Mouse (Mus musculus): Measurements from ENCODE around the gene Olfr690. TPM values are rescaled to one million over a fixed set of nuclear protein-coding genes. Genes with fewer than 3 reads are reported as not detected.
"Not testable (repeated sequence)": the region's sequence is repeated elsewhere in the genome, so short reads cannot be mapped to it uniquely, and the experiment has no call there.

Olfr690 gene
- polyA plus RNA-seq (2016; fragmentation: Nextera tagmentation; extraction: Ambion mirVana), result not detected in 2 replicates

DNA sequence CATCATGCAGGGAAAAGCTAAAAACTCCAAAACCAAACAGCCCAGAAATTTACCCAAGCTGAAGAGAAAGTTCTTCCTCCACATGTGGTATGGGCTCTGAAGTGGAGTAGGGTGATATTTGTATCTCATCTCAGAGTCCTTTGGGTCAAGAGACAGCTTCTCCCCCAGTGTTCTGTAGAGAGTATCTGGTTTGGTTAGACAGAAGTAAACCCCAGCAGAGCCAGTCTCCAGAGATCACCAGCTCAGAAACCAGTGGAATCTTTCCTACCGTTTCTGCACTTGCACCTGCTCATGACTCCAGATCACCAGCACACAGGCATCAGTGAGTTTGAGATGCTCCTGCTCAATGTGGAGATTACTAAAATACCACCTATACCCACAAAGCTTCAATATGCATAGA lies at the start of gene Olfr690:
Gene Olfr690, minus strand, starts transcription at position 101 of the 400 bp plus-strand sequence.
- WGBS, result 87% methylated on average over 1 of the region's 1 CpGs
- Histone ChIP-seq H3K36me3 (no peaks in the 10 kb centered on the region), H3K27me3 (ENCODE audit: insufficient read depth, poor library complexity, severe bottlenecking) (no peaks in the 10 kb centered on the region), H3K9me3 (no peaks in the 10 kb centered on the region), H3K4me1 (replicated peaks) (no peaks in the 10 kb centered on the region), H3K4me3 (no peak within 1 kb of the TSS), H3K27ac (no peak within 1 kb of the TSS)
- DNase-seq (ENCODE audit: low spot score), result no peak

DNA sequence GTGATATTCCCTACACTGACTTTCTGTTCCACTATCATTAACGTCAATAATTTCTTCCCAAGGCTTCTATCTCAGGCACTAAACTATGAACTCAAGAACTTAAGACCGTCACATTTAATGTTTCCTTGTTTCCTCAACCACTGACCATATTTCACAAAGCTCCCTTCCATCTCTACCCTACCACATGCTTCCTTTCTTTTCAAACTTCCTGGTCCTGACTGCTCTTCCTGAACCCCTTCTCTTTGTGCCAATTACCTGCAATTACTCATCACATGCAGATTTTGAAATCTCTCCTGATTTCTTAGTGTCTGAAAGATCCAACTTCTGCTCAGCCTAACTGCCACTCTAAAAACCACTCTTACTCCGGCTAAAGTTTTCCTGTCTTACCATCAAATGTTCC lies 46.4 kb upstream of the Olfr690 start:
- no peaks in the 10 kb centered on the region for H3K9me3 ChIP-seq
- H3K4me3 ChIP-seq, result no peak overlapping the region
- no peaks in the 10 kb centered on the region for H3K27me3 ChIP-seq (ENCODE audit: insufficient read depth, poor library complexity, severe bottlenecking)
- no peaks in the 10 kb centered on the region for H3K4me1 ChIP-seq (replicated peaks)
- 92% methylated on average over 3 of the region's 3 CpGs for WGBS
- H3K36me3 ChIP-seq, result peaks cover 100% of the 10 kb centered on the region
- no peak overlapping the region for H3K27ac ChIP-seq
- DNase-seq (ENCODE audit: low spot score), result no peak

DNA sequence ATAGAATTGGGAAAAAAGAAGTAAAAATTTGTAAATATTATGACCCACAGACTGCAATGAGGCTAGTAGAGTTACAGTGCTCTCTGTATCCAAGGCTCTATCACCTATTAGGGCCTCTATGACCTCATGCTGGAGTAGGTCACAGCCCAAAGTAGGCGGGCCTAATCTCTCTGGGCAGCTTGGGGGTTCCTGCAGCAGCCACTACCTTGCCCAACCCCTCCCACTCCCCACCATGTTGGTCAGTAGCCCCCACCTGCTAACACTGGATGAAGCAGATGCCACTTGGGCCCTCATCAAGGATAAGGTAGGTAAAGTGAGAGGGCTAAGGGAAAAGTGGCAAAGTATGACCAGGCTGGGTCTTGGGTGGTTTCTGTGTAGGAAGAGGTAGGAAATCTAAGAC lies 41.0 kb upstream of the Olfr690 start, which contains the start of gene Gm5901:
Gene Gm5901, plus strand, starts transcription at position 173 of the 400 bp plus-strand sequence.
- Histone ChIP-seq H3K4me3 (no peak within 1 kb of the TSS), H3K9me3 (no peaks in the 10 kb centered on the region), H3K27ac (no peak within 1 kb of the TSS), H3K36me3 (peaks cover 82% of the 10 kb centered on the region), H3K4me1 (replicated peaks) (no peaks in the 10 kb centered on the region), H3K27me3 (ENCODE audit: insufficient read depth, poor library complexity, severe bottlenecking) (no peaks in the 10 kb centered on the region)
- WGBS, result 91% methylated on average over 1 of the region's 1 CpGs
- DNase-seq (ENCODE audit: low spot score), result no peak

DNA sequence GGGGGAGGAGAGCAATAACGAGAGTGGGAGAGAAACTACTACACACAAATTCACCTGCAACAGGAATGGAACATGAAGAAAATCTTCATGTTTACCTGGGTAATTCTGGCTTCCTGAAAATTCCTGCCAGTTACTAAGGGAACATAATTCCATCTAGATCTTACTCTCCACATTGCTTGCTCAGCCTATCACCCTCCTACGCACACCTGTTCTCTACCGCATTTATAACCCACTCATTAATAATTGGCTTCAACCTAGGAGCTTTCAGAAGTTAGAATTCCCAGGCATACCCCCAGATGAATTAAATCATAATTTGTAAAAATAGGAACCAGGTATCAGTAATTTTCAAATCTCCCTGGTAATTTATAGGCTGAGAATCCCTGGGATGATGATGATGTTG lies 40.1 kb upstream of the Olfr690 start:
- Histone ChIP-seq H3K27ac (no peak overlapping the region), H3K9me3 (no peaks in the 10 kb centered on the region), H3K4me1 (replicated peaks) (no peaks in the 10 kb centered on the region), H3K36me3 (peaks cover 73% of the 10 kb centered on the region), H3K4me3 (no peak overlapping the region), H3K27me3 (ENCODE audit: insufficient read depth, poor library complexity, severe bottlenecking) (no peaks in the 10 kb centered on the region)
- no peak for DNase-seq (ENCODE audit: low spot score)
- 95% methylated on average over 3 of the region's 3 CpGs for WGBS

DNA sequence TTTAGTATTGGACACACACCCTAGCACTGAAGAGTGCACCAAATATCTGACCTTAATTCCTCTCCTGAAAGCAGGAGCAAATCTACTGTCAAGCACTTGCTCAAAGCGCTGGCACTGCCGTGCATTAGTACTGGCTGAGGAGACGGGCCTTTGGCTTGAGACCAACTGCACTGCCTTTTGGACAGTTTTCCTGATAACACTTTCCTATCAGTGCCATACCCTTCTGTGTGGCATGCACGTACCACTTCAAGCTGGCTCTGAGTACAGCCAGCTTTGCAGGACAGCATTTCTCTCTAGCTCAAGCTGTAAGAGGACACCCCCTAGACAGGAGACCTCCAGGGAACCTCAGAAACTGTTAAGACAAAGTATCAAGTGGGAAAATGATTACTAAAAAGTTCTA lies 39.6 kb upstream of the Olfr690 start:
- Histone ChIP-seq H3K27ac (no peak overlapping the region), H3K36me3 (peaks cover 69% of the 10 kb centered on the region), H3K9me3 (no peaks in the 10 kb centered on the region), H3K4me1 (replicated peaks) (no peaks in the 10 kb centered on the region), H3K27me3 (ENCODE audit: insufficient read depth, poor library complexity, severe bottlenecking) (no peaks in the 10 kb centered on the region), H3K4me3 (no peak overlapping the region)
- WGBS, result 92% methylated on average over 4 of the region's 4 CpGs
- DNase-seq (ENCODE audit: low spot score), result no peak

DNA sequence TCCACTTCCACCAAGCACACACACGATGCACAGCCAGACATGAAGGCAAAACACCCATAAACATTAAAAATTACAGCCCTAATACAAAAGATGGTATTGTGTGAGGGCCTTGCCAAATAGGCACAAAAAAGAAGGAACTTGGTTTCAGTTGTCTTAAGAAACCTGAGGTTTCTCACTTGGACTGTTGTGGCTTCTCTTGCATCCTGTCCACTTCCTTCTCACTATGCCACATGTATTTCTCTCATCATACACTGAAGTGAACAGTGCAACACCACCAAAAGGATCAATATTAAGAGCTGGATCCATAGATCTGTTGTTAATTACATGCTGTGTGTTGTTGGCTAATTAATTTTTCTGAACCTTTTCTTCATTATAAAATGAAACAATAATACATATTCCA lies 39.0 kb upstream of the Olfr690 start:
- Histone ChIP-seq H3K27ac (no peak overlapping the region), H3K36me3 (peaks cover 63% of the 10 kb centered on the region), H3K27me3 (ENCODE audit: insufficient read depth, poor library complexity, severe bottlenecking) (no peaks in the 10 kb centered on the region), H3K4me1 (replicated peaks) (no peaks in the 10 kb centered on the region), H3K9me3 (no peaks in the 10 kb centered on the region), H3K4me3 (no peak overlapping the region)
- no peak for DNase-seq (ENCODE audit: low spot score)
- 78% methylated on average over 1 of the region's 1 CpGs for WGBS

DNA sequence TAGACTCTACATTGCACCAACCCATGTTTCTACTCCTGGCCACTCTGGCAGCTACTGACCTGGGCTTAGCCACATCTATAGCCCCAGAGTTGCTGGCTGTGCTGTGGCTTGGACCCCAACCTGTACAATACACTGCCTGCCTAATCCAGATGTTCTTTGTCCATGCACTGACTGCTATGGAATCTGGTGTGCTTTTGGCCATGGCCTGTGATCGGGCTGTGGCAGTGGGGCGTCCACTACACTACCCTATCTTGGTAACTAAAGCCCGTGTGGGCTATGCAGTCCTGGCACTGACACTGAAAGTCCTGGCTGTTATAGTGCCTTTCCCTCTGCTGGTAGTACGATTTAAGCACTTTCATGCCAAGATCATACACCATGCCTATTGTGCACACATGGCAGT lies 34.6 kb upstream of the Olfr690 start:
- Histone ChIP-seq H3K4me1 (replicated peaks) (no peaks in the 10 kb centered on the region), H3K27ac (no peak overlapping the region), H3K9me3 (no peaks in the 10 kb centered on the region), H3K36me3 (peaks cover 19% of the 10 kb centered on the region), H3K27me3 (ENCODE audit: insufficient read depth, poor library complexity, severe bottlenecking) (no peaks in the 10 kb centered on the region), H3K4me3 (no peak overlapping the region)
- 91% methylated on average over 4 of the region's 4 CpGs for WGBS
- DNase-seq (ENCODE audit: low spot score), result no peak

DNA sequence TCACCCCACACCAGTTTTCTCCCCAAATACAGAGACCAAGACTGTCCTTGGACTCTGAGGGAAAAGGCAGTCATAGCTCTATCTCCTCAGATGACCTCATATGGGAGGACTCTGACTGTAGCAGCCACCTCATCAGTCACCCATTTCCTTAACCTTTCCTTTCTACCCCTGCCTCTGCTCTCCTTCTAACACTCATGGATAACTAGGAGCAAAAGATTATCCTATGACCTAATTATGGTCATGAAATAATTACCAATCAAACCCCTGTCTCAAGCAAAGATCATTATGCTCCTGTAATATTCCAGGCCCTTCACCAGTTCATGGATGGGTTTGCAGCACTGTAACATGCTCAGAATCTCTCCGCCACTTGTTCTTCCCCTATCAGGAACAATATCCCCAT lies 34.0 kb upstream of the Olfr690 start, which contains the start of gene Olfr692:
Gene Olfr692, plus strand, starts transcription at position 301 of the 400 bp plus-strand sequence.
- no peak for DNase-seq (ENCODE audit: low spot score)
- Histone ChIP-seq H3K4me1 (replicated peaks) (no peaks in the 10 kb centered on the region), H3K9me3 (no peaks in the 10 kb centered on the region), H3K27ac (no peak within 1 kb of the TSS), H3K36me3 (peaks cover 13% of the 10 kb centered on the region; the same call in 1 of the 2 replicates), H3K4me3 (no peak within 1 kb of the TSS), H3K27me3 (ENCODE audit: insufficient read depth, poor library complexity, severe bottlenecking) (no peaks in the 10 kb centered on the region)
- WGBS, result 93% methylated on average over 1 of the region's 1 CpGs

DNA sequence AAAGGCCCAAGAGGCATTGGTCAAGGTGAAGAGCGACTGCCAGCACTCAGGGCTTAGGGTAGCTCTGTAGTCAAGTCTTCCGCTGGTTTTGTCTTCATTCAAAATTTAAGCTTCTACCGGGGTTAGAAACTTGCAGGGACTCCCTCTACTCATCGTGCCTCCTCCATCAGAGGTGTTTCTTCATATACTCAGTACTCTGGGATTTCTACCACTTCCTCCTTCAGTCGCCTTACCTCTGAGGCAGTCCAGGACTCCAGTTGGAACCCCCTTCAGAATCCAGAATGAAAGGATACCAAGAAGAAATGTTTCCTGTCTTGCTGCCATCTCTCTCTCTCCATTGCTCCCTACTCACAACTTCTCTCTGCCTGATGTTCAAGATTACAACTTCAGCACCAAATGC lies 33.4 kb upstream of the Olfr690 start:
- no peaks in the 10 kb centered on the region for H3K27me3 ChIP-seq (ENCODE audit: insufficient read depth, poor library complexity, severe bottlenecking)
- H3K4me1 ChIP-seq (replicated peaks), result no peaks in the 10 kb centered on the region
- 91% methylated on average over 5 of the region's 5 CpGs for WGBS
- H3K36me3 ChIP-seq, result peaks cover 9% of the 10 kb centered on the region; the same call in 1 of the 2 replicates
- DNase-seq (ENCODE audit: low spot score), result no peak
- no peak overlapping the region for H3K4me3 ChIP-seq
- no peaks in the 10 kb centered on the region for H3K9me3 ChIP-seq
- H3K27ac ChIP-seq, result no peak overlapping the region

DNA sequence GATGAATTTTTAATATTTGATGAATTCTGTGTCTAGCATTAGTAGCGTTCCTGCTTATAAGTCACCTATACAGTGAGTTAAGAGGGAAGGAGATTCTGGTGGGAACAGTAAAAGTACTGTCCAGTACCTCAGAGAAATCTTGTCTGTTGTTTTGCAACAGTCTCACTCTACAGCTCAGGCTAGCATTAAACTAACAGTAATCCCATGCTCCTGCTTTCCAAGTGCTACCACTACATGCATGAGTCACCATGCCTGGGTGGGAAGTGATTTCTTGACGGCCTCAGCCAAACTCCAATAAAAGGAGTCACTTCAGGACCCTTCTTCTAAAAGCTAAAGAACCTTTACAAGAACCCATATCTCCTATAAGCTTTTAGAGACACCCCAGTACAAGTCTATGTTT lies 27.8 kb upstream of the Olfr690 start:
- Histone ChIP-seq H3K4me3 (no peak overlapping the region), H3K27ac (no peak overlapping the region), H3K4me1 (replicated peaks) (no peaks in the 10 kb centered on the region), H3K27me3 (ENCODE audit: insufficient read depth, poor library complexity, severe bottlenecking) (no peaks in the 10 kb centered on the region), H3K36me3 (no peaks in the 10 kb centered on the region), H3K9me3 (no peaks in the 10 kb centered on the region)
- no peak for DNase-seq (ENCODE audit: low spot score)
- WGBS, result 76% methylated on average over 2 of the region's 2 CpGs

DNA sequence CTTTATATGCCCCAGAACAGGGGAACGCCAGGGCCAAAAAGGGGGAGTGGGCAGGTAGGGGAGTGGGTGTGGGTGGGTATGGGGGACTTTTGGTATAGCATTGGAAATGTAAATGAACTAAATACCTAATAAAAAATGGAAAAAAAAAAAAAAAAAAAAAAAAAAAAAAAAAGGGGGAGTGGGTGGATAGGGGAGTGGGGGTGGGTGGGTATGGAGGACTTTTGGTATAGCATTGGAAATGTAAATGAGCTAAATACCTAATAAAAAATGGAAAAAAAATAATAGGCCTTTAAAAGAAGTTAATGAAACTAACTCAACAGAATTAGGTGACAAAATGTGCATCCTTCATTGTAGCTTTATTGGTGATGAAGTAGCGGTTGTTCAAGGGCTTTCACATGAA lies 22.6 kb upstream of the Olfr690 start:
- 94% methylated on average over 1 of the region's 2 CpGs for WGBS
- not testable (repeated sequence) for H3K4me1 ChIP-seq (replicated peaks)

DNA sequence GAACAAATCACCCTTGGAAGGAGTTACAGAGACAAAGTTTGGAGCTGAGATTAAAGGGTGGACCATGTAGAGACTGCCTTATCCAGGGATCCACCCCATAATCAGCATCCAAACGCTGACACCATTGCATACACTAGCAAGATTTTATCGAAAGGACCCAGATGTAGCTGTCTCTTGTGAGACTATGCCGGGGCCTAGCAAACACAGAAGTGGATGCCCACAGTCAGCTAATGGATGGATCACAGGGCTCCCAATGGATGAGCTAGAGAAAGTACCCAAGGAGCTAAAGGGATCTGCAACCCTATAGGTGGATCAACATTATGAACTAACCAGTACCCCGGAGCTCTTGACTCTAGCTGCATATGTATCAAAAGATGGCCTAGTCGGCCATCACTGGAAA lies 22.2 kb upstream of the Olfr690 start:
- H3K27me3 ChIP-seq (ENCODE audit: insufficient read depth, poor library complexity, severe bottlenecking); H3K27ac ChIP-seq: not testable (repeated sequence)
- WGBS, result no CpG with 5 or more reads among the region's 5 CpGs

More for the DNA sequence above, 22.6 kb upstream of the Olfr690 start:
- not testable (repeated sequence) for H3K9me3 ChIP-seq; H3K27me3 ChIP-seq (ENCODE audit: insufficient read depth, poor library complexity, severe bottlenecking); H3K27ac ChIP-seq; H3K4me3 ChIP-seq; H3K36me3 ChIP-seq; DNase-seq (ENCODE audit: low spot score)

DNA sequence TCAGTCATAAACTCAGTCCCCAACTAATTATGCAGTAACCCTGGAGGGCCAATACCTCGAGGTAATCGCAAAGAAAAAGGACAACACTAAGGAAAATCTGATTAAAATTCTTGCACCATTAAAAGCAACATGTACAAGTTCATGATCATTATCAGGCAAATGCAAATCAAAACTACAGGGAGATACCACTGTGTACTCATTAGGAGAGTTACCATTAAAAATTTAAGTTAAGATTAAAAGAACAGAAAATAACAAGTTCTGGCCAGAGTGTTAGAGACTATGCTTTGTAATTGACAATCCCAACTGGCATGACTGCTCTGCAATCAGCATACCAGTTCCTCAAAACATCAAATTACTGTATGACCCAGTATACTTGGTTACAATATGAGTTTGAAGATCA lies 8.8 kb upstream of the Olfr690 start:
- Histone ChIP-seq H3K27me3 (ENCODE audit: insufficient read depth, poor library complexity, severe bottlenecking) (no peaks in the 10 kb centered on the region), H3K4me1 (replicated peaks) (no peaks in the 10 kb centered on the region), H3K27ac (no peak overlapping the region), H3K9me3 (no peaks in the 10 kb centered on the region), H3K36me3 (no peaks in the 10 kb centered on the region), H3K4me3 (no peak overlapping the region)
- WGBS, result 81% methylated on average over 2 of the region's 2 CpGs
- DNase-seq (ENCODE audit: low spot score), result no peak

More for the DNA sequence above, 22.2 kb upstream of the Olfr690 start:
- H3K4me1 ChIP-seq (replicated peaks); H3K9me3 ChIP-seq; H3K36me3 ChIP-seq; H3K4me3 ChIP-seq; DNase-seq (ENCODE audit: low spot score): not testable (repeated sequence)

DNA sequence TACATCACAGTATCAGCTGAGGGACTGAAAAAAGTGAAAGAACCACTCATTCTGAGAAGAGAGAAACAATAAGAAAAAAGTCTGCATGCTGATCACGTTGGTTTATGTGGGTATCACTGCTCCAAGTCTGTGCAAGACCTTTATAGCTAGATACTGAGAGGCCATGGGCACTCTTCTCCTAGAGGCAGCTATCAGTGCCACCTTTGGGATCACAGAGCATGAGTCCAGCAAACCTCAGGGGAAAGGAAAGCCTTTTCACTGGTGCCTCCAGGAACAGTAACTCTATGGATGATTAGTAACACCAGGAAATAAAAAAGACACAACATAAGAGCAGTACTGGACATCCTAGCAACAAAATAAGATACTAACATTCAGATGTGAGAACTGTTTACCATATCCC lies 8.3 kb upstream of the Olfr690 start, which contains the start of gene Olfr691:
Gene Olfr691, minus strand, starts transcription at position 101 of the 400 bp plus-strand sequence.
- 53% methylated on average over 1 of the region's 1 CpGs for WGBS
- Histone ChIP-seq H3K27me3 (ENCODE audit: insufficient read depth, poor library complexity, severe bottlenecking) (no peaks in the 10 kb centered on the region), H3K4me3 (no peak within 1 kb of the TSS), H3K4me1 (replicated peaks) (no peaks in the 10 kb centered on the region), H3K9me3 (no peaks in the 10 kb centered on the region), H3K27ac (no peak within 1 kb of the TSS), H3K36me3 (no peaks in the 10 kb centered on the region)
- DNase-seq (ENCODE audit: low spot score), result no peak
